ENCODE assay signal across 22 mouse cellular contexts in the genomic region with DNA sequence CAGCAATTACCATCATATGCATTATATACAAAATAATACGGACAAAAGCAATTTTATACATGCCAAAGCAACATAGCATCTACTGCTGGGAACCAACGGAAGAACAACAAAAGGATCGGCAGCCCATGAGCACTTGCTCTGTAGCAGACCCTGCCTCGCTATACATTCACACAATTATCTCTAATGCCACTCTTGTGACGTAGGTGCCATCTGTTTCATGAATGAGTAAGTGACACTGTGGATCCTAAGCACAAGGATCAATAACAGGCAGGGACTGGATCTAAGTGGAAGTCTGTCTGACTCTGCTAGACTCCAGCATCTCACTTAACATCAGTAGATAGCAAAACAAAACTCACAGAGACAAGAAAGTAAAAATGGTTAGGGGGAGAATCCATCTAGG.
DNase-seq lines count a peak whose midpoint lies in the region; ATAC-seq and TF ChIP-seq lines count a peak whose summit lies in the region.
"Had no signal": no experiment of that assay in that cellular context is flagged by ENCODE, and none has a peak within 500 bp of the region (broad histone marks: within the 10 kb centered on the region; RNA-seq: fewer than 3 reads in every experiment).

No protein-coding gene starts in this region.

- H3K27ac ChIP-seq in hindbrain, embryonic 10.5 days, result peak overlapping the region; percentile 9; the same call in 1 of the 2 replicates
- no peak overlapping the region for H3K27ac ChIP-seq in hindbrain, postnatal 0 days
- no peak overlapping the region for H3K27ac ChIP-seq in neural tube, embryonic 14.5 days (ENCODE audit: low read depth, low read length)
- no peak overlapping the region for H3K27ac ChIP-seq in neural tube, embryonic 15.5 days (replicated peaks)
- H3K27ac ChIP-seq in midbrain, embryonic 15.5 days, result no peak overlapping the region
- H3K27ac ChIP-seq: heart, embryonic 13.5 days; limb, embryonic 12.5 days had no signal

- H3K27me3 ChIP-seq in hindbrain, embryonic 10.5 days (ENCODE audit: insufficient read depth, poor library complexity, severe bottlenecking), result no peaks in the 10 kb centered on the region
- H3K27me3 ChIP-seq in hindbrain, postnatal 0 days (ENCODE audit: insufficient read depth, low read length), result no peaks in the 10 kb centered on the region
- H3K27me3 ChIP-seq in neural tube, embryonic 14.5 days (ENCODE audit: control insufficient read depth, insufficient read depth, low read length), result no peaks in the 10 kb centered on the region
- H3K27me3 ChIP-seq in neural tube, embryonic 15.5 days (replicated peaks), result no peaks in the 10 kb centered on the region
- no peaks in the 10 kb centered on the region for H3K27me3 ChIP-seq in midbrain, embryonic 15.5 days (replicated peaks)
- H3K27me3 ChIP-seq: heart, embryonic 13.5 days; limb, embryonic 12.5 days had no signal

- peaks cover 22% of the 10 kb centered on the region for H3K4me1 ChIP-seq in hindbrain, embryonic 10.5 days (replicated peaks)
- H3K4me1 ChIP-seq in hindbrain, postnatal 0 days (ENCODE audit: insufficient read depth, low read length), result no peaks in the 10 kb centered on the region; the same call in 1 of the 2 replicates
- H3K4me1 ChIP-seq in neural tube, embryonic 14.5 days (ENCODE audit: control insufficient read depth, insufficient read depth, low read length), result peaks cover 9% of the 10 kb centered on the region; the same call in 1 of the 2 replicates
- peaks cover 11% of the 10 kb centered on the region for H3K4me1 ChIP-seq in neural tube, embryonic 15.5 days
- H3K4me1 ChIP-seq in midbrain, embryonic 15.5 days, result peaks cover 19% of the 10 kb centered on the region; the same call in 1 of the 2 replicates

- no peak for ATAC-seq in hindbrain, postnatal 0 days
- ATAC-seq in neural tube, embryonic 14.5 days (ENCODE audit: low read depth), result peak; percentile 21; the same call in 1 of the 2 replicates
- ATAC-seq in neural tube, embryonic 15.5 days (ENCODE audit: low FRiP score), result no peak
- 0 out of 2 replicates have a peak, but pooled peaks have one; percentile 25 for ATAC-seq in midbrain, embryonic 15.5 days (replicated peaks)
- ATAC-seq: intestine, postnatal 0 days; liver, postnatal 0 days; lung, postnatal 0 days had no signal

- H3K9me3 ChIP-seq in hindbrain, embryonic 10.5 days, result no peaks in the 10 kb centered on the region
- no peaks in the 10 kb centered on the region for H3K9me3 ChIP-seq in hindbrain, postnatal 0 days (ENCODE audit: low read length)
- H3K9me3 ChIP-seq in neural tube, embryonic 14.5 days (ENCODE audit: control insufficient read depth, low read length), result no peaks in the 10 kb centered on the region
- no peaks in the 10 kb centered on the region for H3K9me3 ChIP-seq in neural tube, embryonic 15.5 days (replicated peaks)
- H3K9me3 ChIP-seq in midbrain, embryonic 15.5 days, result no peaks in the 10 kb centered on the region
- H3K9me3 ChIP-seq: heart, embryonic 13.5 days; limb, embryonic 12.5 days had no signal

- no peaks in the 10 kb centered on the region for H3K36me3 ChIP-seq in hindbrain, embryonic 10.5 days
- no peaks in the 10 kb centered on the region for H3K36me3 ChIP-seq in hindbrain, postnatal 0 days (ENCODE audit: insufficient read depth, low read length)
- H3K36me3 ChIP-seq in neural tube, embryonic 14.5 days (ENCODE audit: control insufficient read depth, insufficient read depth, low read length), result no peaks in the 10 kb centered on the region
- H3K36me3 ChIP-seq in neural tube, embryonic 15.5 days, result no peaks in the 10 kb centered on the region
- H3K36me3 ChIP-seq in midbrain, embryonic 15.5 days (replicated peaks), result no peaks in the 10 kb centered on the region
- H3K36me3 ChIP-seq: heart, embryonic 13.5 days; limb, embryonic 12.5 days had no signal

- no peak overlapping the region for H3K4me2 ChIP-seq in hindbrain, postnatal 0 days (ENCODE audit: low read depth, low read length)
- no peak overlapping the region for H3K4me2 ChIP-seq in neural tube, embryonic 14.5 days (ENCODE audit: low read depth, low read length)
- no peak overlapping the region for H3K4me2 ChIP-seq in neural tube, embryonic 15.5 days
- no peak overlapping the region for H3K4me2 ChIP-seq in midbrain, embryonic 15.5 days
- H3K4me2 ChIP-seq: heart, embryonic 13.5 days; limb, embryonic 12.5 days; liver, embryonic 11.5 days had no signal

- intact Hi-C loops in left cerebral cortex, postnatal 10 days (cut with DNase I), result no loop called here

- 67% methylated on average over 5 of the region's 5 CpGs for WGBS in hindbrain, embryonic 10.5 days
- WGBS in hindbrain, postnatal 0 days, result 49% methylated on average over 5 of the region's 5 CpGs
- WGBS in neural tube, embryonic 14.5 days, result 38% methylated on average over 5 of the region's 5 CpGs
- 47% methylated on average over 5 of the region's 5 CpGs for WGBS in neural tube, embryonic 15.5 days
- WGBS in midbrain, embryonic 15.5 days, result 43% methylated on average over 5 of the region's 5 CpGs

- no peak overlapping the region for H3K9ac ChIP-seq in hindbrain, postnatal 0 days (replicated peaks; ENCODE audit: low read length)
- no peak overlapping the region for H3K9ac ChIP-seq in neural tube, embryonic 14.5 days (replicated peaks; ENCODE audit: low read depth, low read length)
- no peak overlapping the region for H3K9ac ChIP-seq in neural tube, embryonic 15.5 days (replicated peaks)
- H3K9ac ChIP-seq in midbrain, embryonic 15.5 days, result no peak overlapping the region
- H3K9ac ChIP-seq: heart, embryonic 13.5 days; limb, embryonic 12.5 days; liver, postnatal 0 days had no signal

- TF ChIP-seq CTCF in hindbrain, postnatal 0 days (IDR thresholded peaks at IDR 0.05; ENCODE audit: low read depth), result no peak

- no peak overlapping the region for H3K4me3 ChIP-seq in hindbrain, embryonic 10.5 days
- no peak overlapping the region for H3K4me3 ChIP-seq in hindbrain, postnatal 0 days (ENCODE audit: low read length)
- no peak overlapping the region for H3K4me3 ChIP-seq in neural tube, embryonic 14.5 days (ENCODE audit: low read depth, low read length)
- no peak overlapping the region for H3K4me3 ChIP-seq in neural tube, embryonic 15.5 days (replicated peaks)
- H3K4me3 ChIP-seq in midbrain, embryonic 15.5 days, result no peak overlapping the region
- H3K4me3 ChIP-seq: heart, embryonic 13.5 days; limb, embryonic 12.5 days had no signal

- no peak for DNase-seq in hindbrain, embryonic 10.5 days (ENCODE audit: low spot score)
- DNase-seq in hindbrain, postnatal 0 days (ENCODE audit: low spot score), result no peak
- DNase-seq in left cerebral cortex, postnatal 10 days (ENCODE audit: extremely low spot score in 1 of 2, low spot score in 2 of 2), result no peak
- no peak for DNase-seq in urinary bladder, postnatal 4 days (ENCODE audit: low spot score in 2 of 2)
- DNase-seq: adrenal gland, adult 2 months; cerebellum, adult 2 months; cerebellum, postnatal 25 days; gastrocnemius, postnatal 25 days; heart, adult 18-20 months; heart, postnatal 14 days; kidney, postnatal 25 days; layer of hippocampus, postnatal 36 days; liver, postnatal 0 days; thymus, postnatal 14 days had no signal

Comparison
In these comparisons a context has a peak if more than half of its experiments do, and no peak if none do; other contexts are left out.
1. ATAC-seq: peak in neural tube, embryonic 14.5 days (single experiment) and midbrain, embryonic 15.5 days (single experiment); none in hindbrain, postnatal 0 days (single experiment) and neural tube, embryonic 15.5 days (single experiment).